9 mouse cellular contexts compared by ENCODE assay signal in the genomic region with DNA sequence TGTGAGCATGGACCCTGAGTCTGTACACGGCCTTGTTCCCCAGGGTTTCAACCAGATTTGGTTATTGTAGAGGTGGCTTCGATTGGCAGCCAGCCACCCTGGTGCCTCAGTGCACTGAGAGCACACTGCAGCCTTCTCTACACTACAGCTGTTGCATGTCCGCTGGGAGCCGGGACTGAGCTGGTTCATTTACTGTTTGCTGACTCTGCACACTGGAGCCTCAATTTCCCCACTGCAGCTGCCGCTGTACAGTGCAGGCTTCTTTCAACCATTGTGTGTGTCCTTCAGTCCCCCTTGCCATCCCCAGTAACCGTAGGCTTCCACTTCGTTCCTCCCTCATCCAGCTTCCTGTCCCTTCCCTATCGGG. TPM values are rescaled to one million over a fixed set of nuclear protein-coding genes. Genes with fewer than 3 reads are reported as not detected.
DNase-seq lines count a peak whose midpoint lies in the region; ATAC-seq and TF ChIP-seq lines count a peak whose summit lies in the region.
"Had no signal": no experiment of that assay in that cellular context is flagged by ENCODE, and none has a peak within 500 bp of the region (broad histone marks: within the 10 kb centered on the region; RNA-seq: fewer than 3 reads in every experiment).

No protein-coding gene starts in this region.

- no peak for TF ChIP-seq EP300 in heart, postnatal 0 days (IDR thresholded peaks at IDR 0.05; ENCODE audit: low read depth)
- TF ChIP-seq EP300 in liver, postnatal 0 days (IDR thresholded peaks at IDR 0.05; ENCODE audit: low read depth), result no peak

- 10% methylated on average over 8 of the region's 8 CpGs for WGBS in heart, embryonic 12.5 days
- 8% methylated on average over 8 of the region's 8 CpGs for WGBS in heart, postnatal 0 days
- 15% methylated on average over 8 of the region's 8 CpGs for WGBS in liver, postnatal 0 days (ENCODE audit: insufficient replicate concordance)

- ATAC-seq in heart, embryonic 12.5 days (ENCODE audit: insufficient number of reproducible peaks, low FRiP score), result no peak
- ATAC-seq in heart, postnatal 0 days (ENCODE audit: insufficient read depth, low read depth), result no peak; the same call in 1 of the 2 replicates
- no peak for ATAC-seq in liver, postnatal 0 days

- H3K4me3 ChIP-seq in heart, embryonic 12.5 days, result peak overlapping the region; percentile 87
- peak overlapping the region; percentile 96 for H3K4me3 ChIP-seq in heart, postnatal 0 days (ENCODE audit: low read depth, low read length)
- H3K4me3 ChIP-seq in liver, postnatal 0 days (ENCODE audit: low read depth, low read length), result peak overlapping the region; percentile 99

- TF ChIP-seq CTCF in heart, postnatal 0 days (IDR thresholded peaks at IDR 0.05; ENCODE audit: low read depth), result no peak
- no peak for TF ChIP-seq CTCF in liver, postnatal 0 days (IDR thresholded peaks at IDR 0.05; ENCODE audit: low read depth)

- DNase-seq in heart, postnatal 4 days, result no peak
- DNase-seq in right cerebral cortex, postnatal 25 days, result peak; percentile 50
- DNase-seq in right cerebral cortex, postnatal 4 days, result no peak
- no peak for DNase-seq in heart, postnatal 0 days (ENCODE audit: low spot score)
- no peak for DNase-seq in liver, postnatal 0 days
- no peak for DNase-seq in spleen, postnatal 10 days (ENCODE audit: low spot score in 2 of 2)
- no peak for DNase-seq in Muller cell, postnatal 12 days (ENCODE audit: inconsistent ontology term)

- H3K27ac ChIP-seq in heart, embryonic 12.5 days (ENCODE audit: poor library complexity, severe bottlenecking), result peak overlapping the region; percentile 92
- peak overlapping the region; percentile 99 for H3K27ac ChIP-seq in heart, postnatal 0 days (ENCODE audit: low read depth)
- peak overlapping the region; percentile 95 for H3K27ac ChIP-seq in liver, postnatal 0 days (ENCODE audit: low read depth)

- no peaks in the 10 kb centered on the region for H3K9me3 ChIP-seq in heart, embryonic 12.5 days (replicated peaks)
- no peaks in the 10 kb centered on the region for H3K9me3 ChIP-seq in heart, postnatal 0 days (replicated peaks; ENCODE audit: control insufficient read depth, low read length)
- no peaks in the 10 kb centered on the region for H3K9me3 ChIP-seq in liver, postnatal 0 days (ENCODE audit: low read length)

- no peaks in the 10 kb centered on the region for H3K36me3 ChIP-seq in heart, embryonic 12.5 days
- no peaks in the 10 kb centered on the region for H3K36me3 ChIP-seq in heart, postnatal 0 days (replicated peaks; ENCODE audit: control insufficient read depth, insufficient read depth, low read length)
- H3K36me3 ChIP-seq in liver, postnatal 0 days (replicated peaks; ENCODE audit: insufficient read depth, low read length), result no peaks in the 10 kb centered on the region

- no peaks in the 10 kb centered on the region for H3K27me3 ChIP-seq in heart, embryonic 12.5 days (replicated peaks)
- H3K27me3 ChIP-seq in heart, postnatal 0 days (ENCODE audit: control insufficient read depth, insufficient read depth, low read length), result no peaks in the 10 kb centered on the region
- H3K27me3 ChIP-seq in liver, postnatal 0 days (ENCODE audit: insufficient read depth, low read length), result no peaks in the 10 kb centered on the region

- peak overlapping the region; percentile 96 for H3K9ac ChIP-seq in heart, embryonic 12.5 days
- H3K9ac ChIP-seq in heart, postnatal 0 days (replicated peaks; ENCODE audit: low read depth, low read length), result peak overlapping the region; percentile 99
- H3K9ac ChIP-seq in liver, postnatal 0 days (replicated peaks), result peak overlapping the region; percentile 96

- peaks cover 48% of the 10 kb centered on the region for H3K4me1 ChIP-seq in heart, embryonic 12.5 days (replicated peaks)
- peaks cover 28% of the 10 kb centered on the region for H3K4me1 ChIP-seq in heart, postnatal 0 days (ENCODE audit: control insufficient read depth, insufficient read depth)
- H3K4me1 ChIP-seq in liver, postnatal 0 days (ENCODE audit: insufficient read depth), result peaks cover 38% of the 10 kb centered on the region

- peak overlapping the region; percentile 80 for H3K4me2 ChIP-seq in heart, embryonic 12.5 days
- H3K4me2 ChIP-seq in heart, postnatal 0 days (ENCODE audit: low read depth, low read length), result peak overlapping the region; percentile 80
- peak overlapping the region; percentile 94 for H3K4me2 ChIP-seq in liver, postnatal 0 days (ENCODE audit: low read depth, low read length)

RNA-seq across cellular contexts. Expression of a gene that starts 0.4 kb away (rescaled TPM):
- polyA plus RNA-seq in heart, embryonic 12.5 days (2016; fragmentation: Nextera tagmentation; extraction: Ambion mirVana), result 27.0 and 29.8 TPM in 2 replicates
- total RNA-seq in heart, postnatal 4 days (2021), result 100 to 1,000 TPM; 171 to 183 TPM
- 188 and 234 TPM in 2 replicates for total RNA-seq in heart, postnatal 0 days (2014; rRNA removed; ENCODE audit: low replicate concordance)
- polyA plus RNA-seq in heart, postnatal 0 days (2015; fragmentation: Nextera tagmentation; extraction: Ambion mirVana), result 40.8 and 44.0 TPM in 2 replicates
- 5.1 and 6.1 TPM in 2 replicates for polyA plus RNA-seq in liver, postnatal 0 days (2015; fragmentation: Nextera tagmentation; extraction: Ambion mirVana)

RNA-seq across cellular contexts. Expression of a gene that starts 10.8 kb away (rescaled TPM):
- polyA plus RNA-seq in heart, embryonic 12.5 days (2016; fragmentation: Nextera tagmentation; extraction: Ambion mirVana), result 45.9 and 48.1 TPM in 2 replicates
- total RNA-seq in heart, postnatal 4 days (2021), result 10 to 100 TPM; 51.7 to 52.3 TPM
- total RNA-seq in heart, postnatal 0 days (2014; rRNA removed; ENCODE audit: low replicate concordance), result 39.9 and 48.0 TPM in 2 replicates
- 21.9 and 23.3 TPM in 2 replicates for polyA plus RNA-seq in heart, postnatal 0 days (2015; fragmentation: Nextera tagmentation; extraction: Ambion mirVana)
- 10.5 and 10.9 TPM in 2 replicates for polyA plus RNA-seq in liver, postnatal 0 days (2015; fragmentation: Nextera tagmentation; extraction: Ambion mirVana)

RNA-seq across cellular contexts. Expression of a gene that starts 35.1 kb away (rescaled TPM):
- polyA plus RNA-seq in heart, embryonic 12.5 days (2016; fragmentation: Nextera tagmentation; extraction: Ambion mirVana), result 6.4 TPM in 2 replicates
- total RNA-seq in heart, postnatal 4 days (2021), result 10 to 100 TPM; 26.3 to 27.6 TPM
- total RNA-seq in heart, postnatal 0 days (2014; rRNA removed; ENCODE audit: low replicate concordance), result 21.0 and 24.3 TPM in 2 replicates
- polyA plus RNA-seq in heart, postnatal 0 days (2015; fragmentation: Nextera tagmentation; extraction: Ambion mirVana), result 10.2 and 10.7 TPM in 2 replicates
- 2.0 and 4.2 TPM in 2 replicates for polyA plus RNA-seq in liver, postnatal 0 days (2015; fragmentation: Nextera tagmentation; extraction: Ambion mirVana)

RNA-seq across cellular contexts. Expression of a gene that starts 38.9 kb away (rescaled TPM):
- polyA plus RNA-seq in heart, embryonic 12.5 days (2016; fragmentation: Nextera tagmentation; extraction: Ambion mirVana), result not detected in 2 replicates
- total RNA-seq in heart, postnatal 4 days (2021), result not detected
- total RNA-seq in heart, postnatal 0 days (2014; rRNA removed; ENCODE audit: low replicate concordance), result 0.23 TPM in 1 of 2 replicates, not detected in the other
- polyA plus RNA-seq in heart, postnatal 0 days (2015; fragmentation: Nextera tagmentation; extraction: Ambion mirVana), result not detected in 2 replicates
- not detected in 2 replicates for polyA plus RNA-seq in liver, postnatal 0 days (2015; fragmentation: Nextera tagmentation; extraction: Ambion mirVana)
- total RNA-seq: layer of hippocampus, adult 18-20 months had no signal

RNA-seq across cellular contexts. Expression of a gene that starts 55.3 kb away (rescaled TPM):
- 20.3 and 21.4 TPM in 2 replicates for polyA plus RNA-seq in heart, embryonic 12.5 days (2016; fragmentation: Nextera tagmentation; extraction: Ambion mirVana)
- 10 to 100 TPM; 67.8 to 71.5 TPM for total RNA-seq in heart, postnatal 4 days (2021)
- total RNA-seq in heart, postnatal 0 days (2014; rRNA removed; ENCODE audit: low replicate concordance), result 47.4 and 54.6 TPM in 2 replicates
- 11.3 and 12.6 TPM in 2 replicates for polyA plus RNA-seq in heart, postnatal 0 days (2015; fragmentation: Nextera tagmentation; extraction: Ambion mirVana)
- polyA plus RNA-seq in liver, postnatal 0 days (2015; fragmentation: Nextera tagmentation; extraction: Ambion mirVana), result 5.4 and 6.5 TPM in 2 replicates
